Mouse (Mus musculus) gastrocnemius, adult 18-20 months (tissue): ENCODE data around the gene Foxo6. TPM values are rescaled to one million over a fixed set of nuclear protein-coding genes. Genes with fewer than 3 reads are reported as not detected.

ENCODE experiments used
- DNase-seq: peaks from one replicate; pipeline ENCODE4 v3.0.0; 2021; ENCODE audit warnings: low spot score
- total RNA-seq, 2 experiments: library from RNA; stranded (reverse); gene quantifications; 2 replicates each; pipeline ENCODE4 v1.2.3; 2021

Foxo6 gene
- total RNA-seq, 2 experiments from 2014 or later: 4.4 to 6.6 TPM

DNA sequence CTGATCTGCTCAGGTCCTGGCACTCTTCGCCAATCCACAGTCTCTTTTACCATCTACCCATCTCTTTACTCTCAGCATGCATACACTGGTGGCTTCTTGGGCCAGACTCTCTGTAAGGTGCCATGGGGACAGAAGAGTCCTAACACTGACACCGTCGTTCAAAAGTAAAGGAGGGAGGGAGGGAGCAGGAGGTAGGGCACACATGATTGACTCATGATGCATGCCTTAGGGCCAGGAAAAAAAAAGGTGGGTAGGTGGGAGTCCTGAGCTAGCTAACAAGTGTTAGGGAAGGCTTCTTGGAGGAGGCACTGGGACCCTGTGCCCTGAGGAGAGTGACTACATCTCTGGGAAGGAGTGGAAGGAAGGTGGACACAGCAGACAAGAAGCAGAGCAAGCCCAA, 1.9 kb downstream of the Foxo6 start:
- no peak for DNase-seq

DNA sequence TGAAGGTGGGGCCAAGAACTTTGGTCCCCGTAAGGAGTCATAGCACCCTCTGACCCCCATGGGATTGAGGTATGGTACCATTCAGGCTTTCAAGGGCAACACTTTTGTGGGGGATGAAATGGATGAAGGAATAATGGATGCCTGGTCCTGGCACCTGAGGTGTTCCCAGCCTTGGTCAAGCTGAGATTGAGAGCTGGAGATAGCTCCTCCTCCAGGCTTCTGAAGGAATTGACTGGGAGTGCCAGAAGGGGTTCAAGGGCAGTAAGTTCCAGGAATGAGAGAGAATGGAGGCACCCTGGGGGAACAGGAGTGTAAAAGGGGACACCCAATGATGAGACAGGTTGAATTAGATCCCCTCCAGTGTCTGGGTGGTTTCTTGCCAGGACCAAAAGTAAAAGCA, 3.0 kb downstream of the Foxo6 start:
- no peak for DNase-seq

DNA sequence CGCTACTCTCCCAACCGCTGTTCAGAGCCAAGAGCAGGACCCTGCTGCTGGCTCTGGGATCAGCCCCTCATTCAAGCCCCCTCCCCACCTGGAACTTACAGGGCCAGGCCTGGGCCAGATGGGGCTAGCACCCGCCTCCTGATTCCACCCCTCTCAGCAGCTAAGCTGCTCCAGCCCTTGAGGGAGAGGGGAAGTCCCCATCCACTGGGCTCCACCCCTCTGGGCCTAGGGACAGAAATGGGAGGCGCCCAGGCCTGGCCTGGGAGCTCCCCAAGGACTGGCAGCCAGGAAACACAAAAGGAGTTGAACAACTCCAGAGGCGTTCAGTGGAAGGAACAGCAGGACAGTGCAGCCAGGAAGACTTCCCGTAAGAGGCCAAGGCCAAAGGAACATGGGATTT, 4.0 kb downstream of the Foxo6 start:
- DNase-seq: peak; percentile 89

DNA sequence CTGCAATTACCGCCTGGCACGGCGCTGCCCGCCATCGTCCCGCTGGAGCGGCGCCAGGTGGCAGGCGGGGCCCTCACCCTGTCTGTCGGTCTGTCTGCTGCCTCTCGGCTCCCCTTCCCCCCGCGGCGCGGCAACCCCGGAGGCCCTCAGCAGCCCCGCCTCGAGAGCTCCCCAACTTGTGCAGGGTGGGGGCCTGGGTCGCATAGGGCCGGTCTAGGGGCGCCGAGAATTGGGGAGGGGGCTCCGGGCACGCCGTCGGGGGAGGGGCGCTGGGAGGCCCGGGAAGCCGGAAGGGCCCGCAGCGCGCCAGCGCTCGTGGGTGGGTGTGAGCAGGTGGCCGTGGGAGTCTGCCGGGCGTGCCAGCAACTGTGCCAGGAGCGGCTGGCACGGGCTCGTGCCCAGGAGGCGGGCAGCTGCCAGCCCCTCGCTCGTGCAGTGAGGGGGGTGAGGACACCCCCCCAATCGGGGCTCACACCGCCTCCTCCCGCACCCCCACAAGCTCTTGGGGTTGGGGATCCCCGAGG, 4.5 kb downstream of the Foxo6 start:
- DNase-seq: no peak

DNA sequence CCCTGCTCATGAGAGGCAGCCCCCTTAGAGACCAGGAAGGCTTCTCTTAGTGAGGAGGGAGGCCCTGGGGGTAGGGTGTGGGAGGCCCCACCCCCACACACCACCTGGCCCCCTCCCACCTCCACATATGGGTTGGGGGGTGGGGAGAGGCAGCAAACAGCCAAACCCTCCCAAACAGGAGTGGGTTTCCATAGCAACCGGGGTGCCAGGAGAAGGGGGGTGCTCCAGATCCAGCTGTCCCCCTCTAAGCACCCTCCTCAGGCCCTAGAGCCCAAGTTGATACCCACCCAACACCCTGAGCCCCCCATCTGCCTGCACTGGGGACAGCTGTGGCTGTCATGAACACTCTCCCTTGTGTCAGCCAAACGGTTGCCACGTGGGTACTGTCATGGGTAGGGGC, 6.1 kb downstream of the Foxo6 start:
- DNase-seq: no peak

DNA sequence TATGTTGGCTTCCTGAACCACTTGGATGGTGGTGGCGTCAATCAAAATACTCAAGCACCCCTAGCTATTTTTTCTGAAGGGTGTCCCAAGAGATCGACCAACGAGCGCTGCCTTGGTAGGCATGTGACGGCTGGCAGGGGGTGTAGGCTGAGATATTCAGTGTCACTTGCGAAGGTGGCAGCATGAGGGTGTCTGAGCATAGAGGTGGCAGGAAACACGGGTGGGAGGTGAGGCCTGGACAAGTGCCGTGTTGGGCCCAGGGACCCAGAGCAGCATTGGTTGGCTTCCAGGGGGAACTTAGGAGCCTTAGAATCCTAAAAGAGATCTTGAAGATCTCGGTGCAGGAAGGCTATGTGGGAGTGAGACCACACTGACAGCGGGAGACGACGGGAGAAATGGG, 6.7 kb downstream of the Foxo6 start:
- DNase-seq: no peak

DNA sequence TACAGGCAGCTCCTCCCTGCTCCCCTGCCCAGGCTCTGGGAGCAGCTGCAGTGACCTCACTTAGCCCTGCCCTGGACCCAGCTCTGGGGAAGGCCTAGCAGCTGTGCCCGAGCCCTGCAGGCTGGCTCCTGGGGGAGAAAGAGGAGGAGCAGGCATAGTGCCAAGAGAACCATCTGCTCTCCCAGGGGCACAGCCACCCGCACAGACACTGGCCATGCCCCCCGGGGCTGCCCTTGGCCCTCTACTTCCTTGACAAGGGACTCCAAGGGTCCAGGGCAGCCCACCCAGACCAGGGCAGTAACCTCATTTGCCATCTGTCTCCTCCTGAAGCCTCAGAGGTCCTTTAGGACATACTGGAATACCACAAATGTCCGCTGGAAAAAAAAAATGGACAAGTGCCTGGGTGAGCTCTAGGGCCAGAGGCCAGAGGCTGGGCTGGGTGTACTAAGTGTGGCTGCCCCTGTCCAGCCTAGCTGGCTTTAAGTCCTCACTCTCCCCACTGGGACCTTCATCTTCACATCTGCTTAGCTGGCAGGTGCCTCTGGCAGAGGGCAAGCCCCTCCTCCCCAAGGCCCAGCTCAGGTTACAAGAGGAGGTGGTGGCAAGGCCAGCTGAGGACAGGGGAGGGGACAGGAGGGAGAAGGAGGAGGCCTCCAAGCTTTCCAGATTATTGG, 9.8 kb downstream of the Foxo6 start:
- DNase-seq: peak; percentile 91

DNA sequence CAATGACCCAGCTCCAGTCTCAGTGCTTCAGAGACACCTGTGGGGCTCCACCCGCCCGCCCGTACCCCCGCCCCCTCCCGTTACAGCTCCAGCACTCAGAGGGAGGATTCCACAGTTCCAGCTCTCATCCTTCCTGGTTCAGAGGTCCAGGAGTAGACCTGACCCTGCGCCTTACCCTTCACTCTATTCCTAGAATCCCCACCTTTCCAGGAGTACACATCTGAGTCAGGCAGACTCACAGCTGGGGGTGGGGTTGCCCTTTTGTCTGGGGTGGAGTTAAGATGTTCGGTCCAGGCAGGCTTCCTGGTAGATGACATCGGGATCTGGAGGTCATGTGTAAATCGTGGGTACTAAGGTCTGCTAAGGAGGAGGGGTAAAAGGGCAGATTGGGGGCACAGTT, 11.7 kb downstream of the Foxo6 start:
- no peak for DNase-seq

DNA sequence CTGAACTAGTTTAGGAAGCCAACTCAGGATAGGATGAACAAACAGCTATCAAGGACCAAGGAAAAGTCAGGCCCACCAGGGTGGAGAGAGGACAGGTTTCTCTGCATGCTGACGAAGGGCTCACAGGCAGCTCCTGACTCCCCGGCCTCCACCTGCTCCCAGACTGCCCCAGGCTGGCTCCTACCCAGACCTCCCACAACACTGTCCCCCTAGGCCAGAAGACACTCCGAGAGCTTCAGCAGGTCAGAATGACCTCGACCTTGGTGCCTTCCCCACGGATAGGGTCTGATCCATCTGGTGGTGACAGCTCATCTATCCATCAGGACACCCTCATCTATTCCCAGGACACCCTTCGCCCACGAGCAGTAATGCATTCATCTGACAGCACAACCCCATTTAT, 13.6 kb downstream of the Foxo6 start:
- no peak for DNase-seq

DNA sequence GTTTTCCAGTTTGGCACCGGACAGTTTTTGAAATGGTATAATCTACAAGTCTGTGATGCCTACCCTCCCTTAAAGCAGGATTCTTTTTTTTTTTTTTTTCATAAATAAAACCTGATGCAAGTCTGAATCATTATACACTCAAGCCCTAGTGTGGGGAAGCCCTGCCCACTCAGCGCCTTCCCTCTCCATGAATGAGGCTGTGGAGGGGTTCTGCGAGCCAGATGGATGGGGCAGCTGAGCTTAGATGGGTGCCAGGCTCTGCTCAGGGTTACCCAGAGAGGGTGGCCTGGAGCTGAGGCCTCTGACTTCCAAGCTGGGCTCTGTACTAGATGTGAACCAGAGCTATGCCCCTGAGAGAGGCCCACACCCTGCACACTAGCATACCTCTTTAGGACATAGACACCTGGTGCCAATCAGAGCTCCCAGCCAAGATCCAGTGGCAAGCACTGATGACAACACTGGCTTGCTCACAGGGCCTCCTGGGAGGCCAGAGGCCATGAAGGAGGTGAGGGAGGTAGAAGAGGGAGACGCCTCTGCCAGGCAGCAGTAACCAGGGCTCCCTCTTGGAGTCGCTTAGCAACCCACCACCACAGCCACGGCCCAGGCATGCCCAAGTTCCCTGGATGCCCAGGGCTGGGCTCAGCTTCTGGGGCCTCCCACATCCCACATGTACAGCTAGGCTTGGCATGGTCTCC, 15.1 kb downstream of the Foxo6 start:
- DNase-seq: no peak

DNA sequence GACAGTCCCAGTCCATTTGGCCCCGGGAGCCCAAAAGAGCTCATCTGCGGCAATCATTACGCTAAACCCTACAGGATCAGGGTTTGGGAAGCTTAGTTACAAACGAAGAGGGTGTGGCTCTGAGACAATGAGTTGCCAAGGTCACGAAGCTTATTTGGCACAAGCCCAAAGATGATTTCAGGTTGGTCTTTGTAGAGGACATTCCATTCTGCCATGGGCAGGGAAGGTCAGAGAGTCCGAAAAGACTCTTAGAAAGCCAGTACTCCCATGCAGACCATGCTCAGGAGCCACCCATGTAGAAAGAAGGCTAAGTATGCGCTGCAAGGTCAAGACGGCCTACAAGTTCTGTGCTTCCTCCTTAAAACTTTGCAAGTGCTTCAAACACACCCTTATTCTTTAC, 15.9 kb downstream of the Foxo6 start:
- DNase-seq: no peak

DNA sequence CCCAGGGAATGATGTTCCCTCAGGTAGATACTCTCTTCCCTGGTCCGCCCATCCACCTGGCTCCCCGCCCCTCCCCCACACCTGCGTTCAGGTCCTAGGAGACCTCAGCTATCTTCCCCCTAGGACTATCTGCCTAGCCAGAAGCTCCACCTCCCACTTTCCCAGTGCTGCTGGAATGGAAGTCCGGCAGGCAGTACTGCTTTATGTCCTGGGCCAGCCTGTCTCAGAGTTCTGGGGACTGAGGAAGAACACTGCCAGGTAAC, 16.3 kb downstream of the Foxo6 start:
- DNase-seq: no peak

DNA sequence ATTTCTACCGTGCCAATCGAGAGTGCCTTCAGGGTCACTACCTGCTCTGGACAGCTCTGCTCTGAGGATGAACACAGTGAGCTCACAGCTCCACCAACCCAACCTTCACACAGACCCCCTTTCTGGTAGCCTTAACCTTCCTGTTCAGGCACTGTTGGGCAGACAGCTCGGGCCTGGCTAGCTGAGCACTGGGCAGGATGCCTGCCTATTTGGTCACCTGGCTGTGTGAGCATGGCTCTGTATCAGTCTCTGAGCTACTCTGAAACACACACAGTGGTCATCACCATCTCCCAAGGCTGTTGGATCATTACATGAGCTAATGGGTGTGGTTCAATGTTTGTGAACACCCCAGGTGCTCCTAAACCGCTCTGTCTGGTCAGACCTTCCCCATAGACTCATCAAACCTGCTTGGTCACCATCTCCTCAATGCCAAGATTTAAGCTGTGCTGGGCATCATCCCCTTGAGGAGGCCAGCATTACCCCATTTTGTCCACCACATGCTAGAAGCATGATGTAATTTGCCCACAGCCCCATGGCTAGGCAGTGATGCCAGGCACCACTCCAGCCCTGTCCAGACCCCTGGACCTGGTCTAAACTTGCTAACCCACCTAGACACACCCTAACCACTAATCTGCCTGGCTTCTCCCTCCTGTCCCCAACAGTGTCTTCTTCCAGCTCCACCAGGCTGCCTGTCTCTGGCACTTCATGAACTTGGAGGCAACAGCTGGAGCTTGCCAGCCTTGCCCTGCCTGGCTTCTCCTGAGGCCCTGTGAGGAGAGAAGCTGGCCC, 16.8 kb downstream of the Foxo6 start:
- DNase-seq: no peak

DNA sequence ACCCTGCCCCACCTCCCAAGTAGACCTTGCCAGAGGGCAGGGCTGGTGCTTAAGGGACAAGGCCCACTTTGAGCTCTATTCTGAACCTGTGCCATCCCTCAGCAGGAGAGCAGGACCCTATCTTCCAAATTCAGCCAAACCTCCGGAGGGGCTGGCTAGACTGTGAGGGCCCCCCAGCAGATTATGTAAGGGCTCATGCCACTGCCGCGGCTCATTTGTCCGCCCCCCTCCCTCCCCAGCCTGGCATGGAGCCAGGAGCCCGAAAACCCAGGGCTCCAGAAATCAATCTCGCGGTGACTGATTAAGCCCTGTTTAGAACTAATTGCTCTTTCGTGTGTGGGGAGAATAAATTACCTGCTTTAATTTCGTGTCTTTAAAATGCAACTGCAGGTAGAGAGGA, 17.7 kb downstream of the Foxo6 start:
- DNase-seq: no peak

DNA sequence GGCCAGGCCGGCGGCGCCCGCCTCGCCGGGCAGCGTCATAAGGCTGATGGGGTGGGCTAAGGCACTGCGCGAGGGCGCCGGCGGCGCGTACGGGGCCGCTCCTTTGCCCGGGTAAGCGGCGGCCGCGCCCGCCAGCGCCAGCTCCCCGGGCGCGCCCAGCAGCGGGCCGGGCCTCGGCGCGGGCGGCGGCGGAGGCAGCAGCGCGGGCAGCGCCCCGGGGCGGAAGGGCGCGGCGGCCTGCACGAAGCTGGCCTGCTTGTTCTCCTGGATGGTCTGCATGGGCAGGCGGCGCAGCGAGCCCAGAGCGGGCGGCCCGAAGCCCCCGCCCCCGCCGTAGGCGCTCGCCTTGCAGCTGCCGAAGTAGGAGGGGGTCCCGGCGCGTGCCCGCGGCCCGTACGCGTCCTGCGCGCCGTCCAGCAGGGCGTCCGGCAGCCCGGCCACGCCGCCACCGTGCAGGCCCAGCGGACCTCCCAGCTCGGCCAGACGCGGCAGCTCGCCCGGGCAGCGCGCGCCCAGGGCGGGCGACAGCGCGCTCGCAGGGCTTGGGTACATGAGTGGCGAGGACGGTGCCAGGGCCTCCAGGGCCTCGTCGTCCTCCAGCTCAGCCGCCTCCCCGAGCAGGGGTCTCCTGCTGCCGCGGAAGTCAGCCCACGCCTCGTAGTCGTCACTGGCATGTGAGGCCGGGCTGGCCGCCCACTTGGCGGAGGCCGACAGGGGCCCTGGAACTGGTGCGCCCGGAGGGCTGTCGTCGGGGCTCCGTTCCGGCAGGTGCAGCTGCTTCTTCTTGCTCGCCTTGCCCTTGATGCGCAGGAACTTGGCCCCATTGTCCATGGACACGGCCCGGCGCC, 18.7 kb downstream of the Foxo6 start:
- no peak for DNase-seq

DNA sequence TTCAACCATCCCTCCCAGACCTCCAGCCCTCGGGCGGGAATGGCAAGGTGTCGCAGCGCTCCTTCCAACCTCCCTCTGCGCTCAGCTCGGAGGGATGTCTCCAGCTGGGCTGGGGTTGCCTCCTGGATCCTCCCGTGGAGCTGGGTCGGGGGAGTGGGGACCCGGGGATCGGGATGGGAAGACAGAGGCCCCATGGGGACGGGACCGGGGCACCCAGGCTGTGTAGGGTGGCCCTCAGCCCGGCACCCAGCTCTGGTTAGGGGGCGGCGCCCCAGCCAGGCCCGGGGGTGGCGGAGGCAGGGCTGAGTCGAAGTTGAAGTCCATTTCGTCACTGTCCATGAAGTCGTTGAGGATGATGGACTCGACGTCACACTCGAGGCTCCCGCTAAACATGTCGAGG, 19.5 kb downstream of the Foxo6 start:
- no peak for DNase-seq

DNA sequence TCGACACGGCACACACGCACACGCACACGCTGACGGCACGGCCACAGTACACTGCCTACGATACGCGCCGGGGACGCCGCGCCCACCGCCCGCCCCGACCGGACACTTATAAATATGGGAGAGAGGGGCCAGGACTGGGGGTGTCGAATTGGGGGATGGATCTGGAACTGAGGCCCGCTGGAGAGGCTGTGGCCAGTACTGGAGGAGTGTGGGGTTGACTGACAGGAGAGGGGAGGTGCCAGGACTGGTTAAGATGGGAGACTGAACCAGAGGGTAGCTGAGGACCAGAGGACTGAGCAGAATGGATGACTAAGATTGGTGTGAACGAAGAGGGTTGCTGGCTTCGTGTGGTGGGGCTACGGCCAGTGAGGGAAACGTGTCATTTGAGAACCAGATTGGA, 20.0 kb downstream of the Foxo6 start:
- DNase-seq: no peak

DNA sequence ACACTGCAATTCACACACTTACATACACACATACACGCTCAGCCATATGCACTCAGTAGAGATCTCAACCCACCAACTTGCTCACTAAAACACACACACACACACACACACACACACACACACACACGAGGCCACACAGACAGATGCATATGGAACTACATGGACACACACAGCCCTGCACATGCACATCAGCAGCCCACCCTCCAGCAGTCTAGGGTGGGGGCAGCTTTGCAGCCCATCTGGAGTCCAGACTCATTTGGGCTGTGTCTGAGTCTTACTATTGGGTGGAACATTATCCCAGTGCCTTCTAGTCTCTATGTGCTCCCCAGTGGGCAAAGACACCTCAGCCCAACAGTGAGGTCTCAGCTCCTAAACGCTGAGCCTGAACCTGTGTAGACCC, 23.0 kb downstream of the Foxo6 start:
- DNase-seq: no peak

DNA sequence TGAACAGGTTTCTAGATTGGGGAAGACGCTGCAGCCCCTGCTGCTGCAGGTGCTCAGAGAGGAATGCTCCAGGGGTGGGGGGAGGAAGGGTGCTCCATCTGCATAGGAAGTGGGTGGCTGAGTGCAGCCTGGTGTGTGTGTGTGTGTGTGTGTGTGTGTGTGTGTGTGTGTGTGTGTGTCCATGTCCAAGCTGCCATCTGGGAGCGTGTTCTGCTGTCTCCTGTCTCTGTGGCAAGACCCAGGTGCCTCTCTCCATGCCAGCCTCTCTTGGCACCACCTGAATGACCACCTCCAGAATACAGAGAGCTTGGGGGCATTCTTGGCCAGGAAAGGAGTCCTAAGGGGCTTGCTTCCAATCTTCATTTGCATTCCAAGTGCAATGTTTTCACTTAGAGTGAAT, 24.4 kb downstream of the Foxo6 start:
- no peak for DNase-seq

DNA sequence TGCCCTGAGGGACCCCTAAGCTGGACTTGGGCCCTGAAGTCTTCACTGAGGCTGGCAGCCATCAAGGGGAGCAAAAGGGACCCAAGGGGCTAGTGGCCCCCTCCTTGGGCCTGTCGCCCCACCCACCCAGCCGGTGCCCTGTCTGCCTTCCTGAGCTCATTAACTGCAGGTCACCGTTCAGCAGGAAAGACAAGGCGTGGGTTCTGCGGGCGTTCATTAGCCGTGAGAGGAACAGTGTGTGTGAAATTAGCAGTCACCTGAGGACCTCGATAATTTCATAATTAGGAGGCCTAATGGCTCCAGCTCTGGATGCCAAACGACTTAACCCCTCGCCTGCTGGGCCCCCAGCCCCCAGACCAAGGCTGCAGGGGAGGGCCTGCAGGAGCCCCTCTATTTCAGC, 24.9 kb downstream of the Foxo6 start:
- DNase-seq: no peak

DNA sequence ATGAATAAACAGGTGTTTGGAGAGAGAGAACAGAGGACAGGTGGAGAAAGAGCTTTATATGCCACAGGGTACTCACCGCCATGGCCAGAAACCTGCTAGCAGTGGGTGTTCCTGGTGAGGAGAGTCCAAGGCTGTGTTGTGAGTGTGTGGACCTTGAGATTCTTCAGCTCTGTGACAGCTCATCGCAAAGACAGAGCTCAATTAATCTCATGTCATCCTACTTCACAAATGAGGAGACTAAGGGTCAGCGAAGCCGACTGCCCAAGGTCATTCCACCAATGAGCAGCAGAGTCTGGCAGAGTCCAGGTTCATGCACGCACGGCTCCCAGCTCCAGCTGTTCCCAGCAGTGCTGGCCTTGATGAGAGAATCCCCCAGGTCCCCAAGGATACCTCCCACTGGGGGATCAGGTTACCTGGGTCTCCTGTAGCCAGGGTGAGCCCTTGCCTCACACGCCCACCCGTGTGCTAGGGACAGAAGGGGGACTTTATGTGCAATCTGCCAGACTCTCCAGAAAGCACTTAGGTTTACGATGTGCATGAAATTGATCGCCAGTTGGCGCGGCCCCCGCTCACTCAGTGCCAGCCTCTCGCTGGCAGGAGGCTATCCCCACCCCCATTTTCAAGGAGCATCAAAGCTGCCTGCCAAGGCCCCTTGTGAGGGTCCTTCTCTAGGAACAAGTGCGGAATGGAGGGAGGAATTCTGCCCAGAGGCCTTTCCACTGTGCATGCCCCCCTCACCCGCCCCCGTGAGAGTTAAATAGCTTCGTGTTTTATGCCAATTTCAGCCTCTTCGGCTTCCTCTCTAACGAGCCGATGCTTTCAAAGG, 27.6 kb downstream of the Foxo6 start:
- no peak for DNase-seq
